Mouse (Mus musculus) layer of hippocampus, adult 2 months (tissue): ENCODE results near the gene Rad51c. TPM values are rescaled to one million over a fixed set of nuclear protein-coding genes. Genes with fewer than 3 reads are reported as not detected.

Source experiments
- DNase-seq, 2 experiments: peaks; one replicate each; pipeline ENCODE4 v3.0.0; 2022; ENCODE audit warnings: low spot score in 2 of 2
- H3K27ac ChIP-seq: fragments of 200-600 bp; 2 replicates; pipeline ENCODE4 v1.8.1; 2022
- H3K4me3 ChIP-seq: fragments of 200-600 bp; 2 replicates; pipeline ENCODE4 v1.8.1; 2022; ENCODE audit warnings: mild to moderate bottlenecking
- CTCF ChIP-seq: fragments of 200-600 bp; conservative IDR thresholded peaks from 2 replicates; pipeline ENCODE4 v1.8.1; 2022; ENCODE audit warnings: antibody characterized with exemption, mild to moderate bottlenecking, moderate library complexity
- total RNA-seq, 2 experiments: library from RNA; stranded (reverse); gene quantifications; 2 replicates each; pipeline ENCODE4 v1.2.3; 2021

Rad51c gene
- total RNA-seq, 2 experiments from 2014 or later, result 4.0 to 4.2 TPM

- H3K27ac ChIP-seq, result no peak overlapping the region
- peak; percentile 45 to 58 for DNase-seq
- TF ChIP-seq CTCF, result peak; percentile 90
- H3K4me3 ChIP-seq, result no peak overlapping the region
These were observed 10.9 kb downstream of the Rad51c start for GRCm38 (mm10) chr11:87393855-87394254.

- Histone ChIP-seq H3K4me3 (no peak overlapping the region), H3K27ac (peak overlapping the region; percentile 73; the same call in 1 of the 2 replicates)
- peak; percentile 46 for TF ChIP-seq CTCF
- peak in 1 of 2 experiments; percentile 61 for DNase-seq
These were observed 19.1 kb downstream of the Rad51c start for GRCm38 (mm10) chr11:87385676-87386075.

- DNase-seq, result no peak
- Histone ChIP-seq H3K27ac (no peak overlapping the region), H3K4me3 (no peak overlapping the region)
- no peak for TF ChIP-seq CTCF
These were observed 20.2 kb downstream of the Rad51c start for GRCm38 (mm10) chr11:87384551-87384950.

GRCm38 (mm10) chr11:87367865-87368580, 36.7 kb downstream of the Rad51c start:
- Histone ChIP-seq H3K27ac (no peak overlapping the region), H3K4me3 (no peak overlapping the region)
- DNase-seq, result no peak
- TF ChIP-seq CTCF, result no peak

GRCm38 (mm10) chr11:87367061-87367460, 37.7 kb downstream of the Rad51c start:
- H3K27ac ChIP-seq, result no peak overlapping the region
- no peak for TF ChIP-seq CTCF
- DNase-seq, result no peak
- no peak overlapping the region for H3K4me3 ChIP-seq

- Histone ChIP-seq H3K27ac (no peak overlapping the region), H3K4me3 (no peak overlapping the region)
- TF ChIP-seq CTCF, result no peak
- DNase-seq, result no peak
These were observed 39.6 kb downstream of the Rad51c start for GRCm38 (mm10) chr11:87365120-87365519.

- H3K27ac ChIP-seq, result peak overlapping the region; percentile 99
- peak overlapping the region; percentile 75 for H3K4me3 ChIP-seq
- no peak for TF ChIP-seq CTCF
- no peak for DNase-seq
These were observed 45.5 kb downstream of the Rad51c start for GRCm38 (mm10) chr11:87359262-87359612.

GRCm38 (mm10) chr11:87358331-87359261, 46.2 kb downstream of the Rad51c start, which contains the start of gene Ppm1e:
Gene Ppm1e, minus strand, starts transcription at chr11:87359023.
- no peak for TF ChIP-seq CTCF
- peak; percentile 87 to 88 for DNase-seq
- Histone ChIP-seq H3K27ac (peak within 1 kb of the TSS; percentile 99), H3K4me3 (peak within 1 kb of the TSS; percentile 75)

GRCm38 (mm10) chr11:87357317-87358300, 47.1 kb downstream of the Rad51c start:
- peak overlapping the region; percentile 99 for H3K27ac ChIP-seq

GRCm38 (mm10) chr11:87354861-87355260, 49.9 kb downstream of the Rad51c start:
- H3K4me3 ChIP-seq, result no peak overlapping the region
- DNase-seq, result no peak
- TF ChIP-seq CTCF, result no peak
- no peak overlapping the region for H3K27ac ChIP-seq

More at GRCm38 (mm10) chr11:87357317-87358300, 47.1 kb downstream of the Rad51c start:
- H3K4me3 ChIP-seq, result peak overlapping the region; percentile 75
- TF ChIP-seq CTCF, result no peak
- DNase-seq, result peak in 1 of 2 experiments; percentile 33

GRCm38 (mm10) chr11:87353646-87354170, 51.0 kb downstream of the Rad51c start:
- DNase-seq, result no peak
- Histone ChIP-seq H3K4me3 (no peak overlapping the region), H3K27ac (no peak overlapping the region)
- TF ChIP-seq CTCF, result no peak

Other genes starting within 250 kb of the Rad51c start
- 100 to 1,000 TPM; 249 to 267 TPM for gene Ppm1e, start 45.9 kb downstream of the Rad51c start, total RNA-seq
- under 1 TPM; 0.20 to 0.26 TPM for gene Tex14, start 111 bp upstream of the Rad51c start, total RNA-seq
- not detected for gene Gm11492, start 161.7 kb upstream of the Rad51c start, total RNA-seq
- gene Sept4, start 163.9 kb upstream of the Rad51c start, total RNA-seq, result 100 to 1,000 TPM; 139 to 159 TPM
- 10 to 100 TPM; 81.5 to 89.0 TPM for gene Mtmr4, start 187.2 kb upstream of the Rad51c start, total RNA-seq
- gene Hsf5, start 212.2 kb upstream of the Rad51c start, total RNA-seq, result under 1 TPM; 0.56 to 0.90 TPM